Mouse (Mus musculus) thymus, adult 2 months (tissue): ENCODE measurements around the gene Gm14326.
"Not testable (repeated sequence)": the region's sequence is repeated elsewhere in the genome, so short reads cannot be mapped to it uniquely, and the experiment has no call there.

Experiments
- CTCF ChIP-seq: fragments of 200-500 bp; IDR thresholded peaks from 2 replicates; pipeline ENCODE4 v1.5.1; 2012; ENCODE audit warnings: mild to moderate bottlenecking, control low read depth, low read length, moderate library complexity, borderline replicate concordance; ENCODE audit not compliant: control insufficient read depth, poor library complexity, insufficient read depth; ENCODE audit errors: extremely low read depth
- POLR2A ChIP-seq: fragments of 200-500 bp; IDR thresholded peaks from 2 replicates; pipeline ENCODE4 v1.6.1; 2012; ENCODE audit warnings: mild to moderate bottlenecking, low read length, control low read depth, moderate library complexity; ENCODE audit not compliant: control insufficient read depth, poor library complexity, insufficient read depth; ENCODE audit errors: extremely low read depth

- not testable (repeated sequence) for TF ChIP-seq POLR2A, CTCF
Observed at GRCm38 (mm10) chr2:177956734-177957133, 363 bp downstream of the Gm14326 start.
